Mouse (Mus musculus): ENCODE measurements around the gene Ttll3.

Ttll3 gene

GRCm38 (mm10) chr6:113379246-113379645 lies 9.8 kb upstream of the Ttll3 start:
- no peak for DNase-seq (ENCODE audit: low spot score)

DNA sequence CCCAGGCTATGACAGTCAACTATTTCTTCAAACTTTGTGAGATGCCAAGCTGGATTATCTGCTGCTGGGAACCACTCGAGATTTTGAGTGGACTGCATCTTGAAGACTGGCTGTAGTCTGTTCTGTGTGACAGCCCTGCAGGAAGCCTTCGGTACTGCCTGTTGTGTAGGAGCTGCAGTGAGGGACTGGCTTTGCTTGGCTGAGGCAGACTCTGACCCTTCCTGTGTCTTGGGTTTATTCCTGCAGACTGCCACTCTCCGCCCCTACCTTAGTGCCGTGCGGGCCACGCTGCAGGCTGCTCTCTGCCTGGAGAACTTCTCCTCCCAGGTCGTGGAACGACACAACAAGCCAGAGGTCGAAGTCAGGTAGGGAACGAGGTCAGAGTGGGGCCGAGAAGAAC lies 8.6 kb upstream of the Ttll3 start:
- DNase-seq (ENCODE audit: low spot score) = no peak

DNA sequence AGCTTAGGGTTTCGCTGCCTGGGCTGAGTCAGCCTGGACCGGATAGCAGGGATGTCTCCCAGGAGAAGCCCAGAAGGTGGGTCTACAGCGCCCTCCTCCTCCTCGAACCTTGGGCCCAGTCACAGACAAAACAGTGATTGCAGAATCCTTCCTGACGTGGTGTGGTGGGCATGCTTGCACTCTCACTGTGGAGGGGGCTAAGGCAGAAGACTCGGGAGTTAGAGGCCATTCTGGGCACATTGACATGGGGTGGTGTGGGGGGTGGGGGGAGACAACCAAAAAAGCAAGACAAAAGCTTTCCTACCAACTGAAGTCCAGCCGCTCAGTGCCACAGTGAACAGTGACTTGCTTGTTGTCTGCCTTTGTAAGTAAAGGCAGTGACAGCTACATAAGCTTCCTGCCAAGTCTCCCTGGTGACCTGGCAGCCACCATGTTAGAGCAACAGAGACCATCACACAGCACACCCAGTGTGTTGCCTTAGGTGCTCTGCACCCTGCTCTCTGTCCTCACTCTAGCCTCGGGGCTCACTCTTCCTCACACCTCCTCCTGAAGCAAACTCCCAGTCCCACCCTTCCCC lies 4.6 kb upstream of the Ttll3 start:
- DNase-seq (ENCODE audit: low spot score) = no peak

GRCm38 (mm10) chr6:113385160-113385714 lies 3.8 kb upstream of the Ttll3 start:
- DNase-seq (ENCODE audit: low spot score) = no peak

DNA sequence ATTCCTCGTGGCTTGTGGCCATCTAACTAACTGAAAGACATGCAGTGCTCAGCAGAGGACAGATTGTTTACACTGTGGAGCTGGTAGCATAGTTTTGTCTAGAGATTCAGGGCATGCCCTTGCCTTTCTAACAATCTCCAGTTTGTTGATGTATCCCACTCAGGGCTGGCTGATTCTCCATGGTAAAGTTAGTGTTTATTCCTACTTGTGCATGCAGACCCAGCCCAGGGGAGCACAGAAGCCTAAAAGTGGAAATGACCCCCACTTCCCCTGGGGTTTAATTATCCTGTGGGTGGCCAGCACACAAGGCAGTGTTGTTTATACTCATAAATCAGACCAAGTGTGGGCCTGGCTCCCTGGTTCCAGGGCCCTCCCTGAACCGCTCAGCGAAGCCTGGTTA lies 3.0 kb upstream of the Ttll3 start:
- DNase-seq (ENCODE audit: low spot score) = no peak

GRCm38 (mm10) chr6:113390715-113391114 lies 1.7 kb downstream of the Ttll3 start:
- no peak for DNase-seq (ENCODE audit: low spot score)

DNA sequence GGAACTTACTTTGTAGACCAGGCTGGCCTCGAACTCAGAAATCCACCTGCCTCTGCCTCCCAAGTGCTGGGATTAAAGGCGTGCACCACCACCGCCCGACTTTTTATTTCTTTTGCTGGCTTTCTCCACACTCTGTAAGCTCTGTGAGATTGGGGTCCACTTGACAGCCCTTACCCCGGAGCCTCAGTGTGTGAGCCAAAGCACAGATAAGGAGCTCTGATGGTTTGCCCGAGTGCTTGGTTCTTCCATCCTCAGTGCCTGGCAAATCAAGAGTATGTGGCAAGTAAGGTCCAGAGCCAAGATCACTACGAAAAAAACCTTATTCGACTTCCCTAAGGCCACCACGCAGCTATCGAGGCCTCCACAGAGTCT lies 2.9 kb downstream of the Ttll3 start:
- DNase-seq (ENCODE audit: low spot score) = no peak

- peak; percentile 85 for DNase-seq (ENCODE audit: low spot score)
Observed at GRCm38 (mm10) chr6:113392387-113393071, 3.5 kb downstream of the Ttll3 start.

GRCm38 (mm10) chr6:113393951-113394350 lies 4.9 kb downstream of the Ttll3 start:
- no peak for DNase-seq (ENCODE audit: low spot score)

DNA sequence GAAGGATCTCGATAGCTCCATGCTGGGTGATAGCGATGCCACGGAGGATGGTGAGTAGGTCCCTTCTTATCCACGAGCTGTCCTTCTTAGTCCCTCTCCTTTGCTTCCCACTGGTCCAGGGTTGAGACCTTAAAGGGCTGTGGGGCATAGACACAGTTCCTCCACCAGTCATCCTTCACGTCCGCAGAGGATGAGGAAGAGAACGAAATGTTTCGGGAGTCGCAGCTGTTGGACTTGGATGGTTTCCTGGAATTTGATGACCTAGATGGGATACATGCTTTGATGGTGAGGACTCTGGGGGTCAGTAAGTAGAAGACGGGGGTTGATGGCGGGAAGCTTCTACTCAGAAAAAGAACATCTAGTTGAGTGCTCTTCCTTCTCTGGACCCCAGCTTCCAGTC lies 5.8 kb downstream of the Ttll3 start:
- DNase-seq (ENCODE audit: low spot score) = no peak

DNA sequence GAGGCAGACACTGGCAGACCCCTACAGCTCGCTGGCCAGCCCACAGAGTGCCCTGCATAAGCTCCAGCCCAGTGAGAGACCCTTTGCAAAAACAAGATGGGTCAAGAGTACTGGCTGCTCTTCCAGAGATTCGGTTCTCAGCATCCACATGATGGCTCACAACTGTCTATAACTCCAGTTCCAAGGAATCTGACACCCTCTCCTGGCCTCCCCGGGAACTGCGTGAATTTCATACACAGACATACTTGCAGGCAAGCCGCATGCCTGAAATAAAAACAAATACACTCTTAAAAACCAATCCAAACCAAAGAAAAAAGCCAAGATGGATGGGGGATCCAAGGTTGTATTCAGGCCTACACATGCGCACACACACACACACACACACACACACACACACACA lies 6.4 kb downstream of the Ttll3 start:
- no peak for DNase-seq (ENCODE audit: low spot score)

DNA sequence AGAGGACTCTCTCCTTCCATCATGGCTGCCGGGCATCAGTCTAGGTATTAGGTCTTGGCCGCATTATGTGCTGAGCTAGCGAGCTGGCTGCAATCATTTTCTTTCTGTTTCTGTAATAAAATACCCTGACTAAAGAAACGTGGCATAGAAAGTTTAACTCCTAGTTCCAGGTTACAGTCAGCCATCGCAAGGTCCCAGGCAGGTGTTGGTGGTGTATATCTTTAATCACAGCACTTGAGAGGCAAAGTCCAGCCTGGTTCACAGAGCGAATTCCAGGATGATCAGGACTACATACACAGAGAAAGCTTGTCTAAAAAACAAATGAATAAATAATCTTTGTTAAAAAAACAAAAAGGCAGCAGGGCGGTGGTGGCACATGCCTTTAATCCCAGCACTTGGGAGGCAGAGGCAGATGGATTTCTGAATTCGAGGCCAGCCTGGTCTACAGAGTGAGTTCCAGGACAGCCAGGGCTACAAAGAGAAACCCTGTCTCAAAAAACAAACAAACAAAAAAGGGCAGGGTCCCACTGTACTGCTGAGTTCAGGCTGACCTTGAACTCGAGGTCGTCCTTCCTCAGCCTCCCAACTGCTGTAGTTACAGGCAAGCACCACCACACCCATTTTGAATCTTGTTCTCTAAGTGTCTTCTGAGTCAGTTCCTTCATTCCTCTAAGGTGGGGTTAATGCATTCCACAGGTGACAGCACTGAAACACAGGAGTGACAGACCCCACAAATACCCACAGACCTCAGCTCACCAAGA lies 7.4 kb downstream of the Ttll3 start:
- DNase-seq (ENCODE audit: low spot score) = no peak

DNA sequence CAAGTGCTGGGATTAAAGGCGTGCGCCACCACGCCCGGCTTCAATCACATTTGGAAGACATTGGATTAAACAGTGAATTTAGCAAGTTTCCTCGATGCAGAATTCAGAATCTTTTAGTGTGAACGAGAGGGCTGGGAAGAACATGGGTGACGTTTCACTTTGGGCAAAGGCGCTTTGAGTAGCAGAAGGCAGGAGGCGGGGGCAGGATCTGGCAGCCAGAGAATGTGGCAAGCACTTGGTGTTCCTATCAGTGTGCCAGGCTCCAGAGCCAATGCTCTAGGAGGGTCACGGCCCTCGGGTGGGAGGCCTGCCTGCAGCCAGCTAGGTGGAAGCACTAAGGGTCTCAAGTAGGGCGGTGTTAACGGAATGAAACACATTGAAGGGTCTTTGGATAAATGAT lies 13.0 kb downstream of the Ttll3 start:
- DNase-seq (ENCODE audit: low spot score) = no peak

GRCm38 (mm10) chr6:113404649-113405448 lies 15.8 kb downstream of the Ttll3 start:
- no peak for DNase-seq (ENCODE audit: low spot score)

- DNase-seq (ENCODE audit: low spot score) = no peak
Observed at GRCm38 (mm10) chr6:113405483-113405882, 16.4 kb downstream of the Ttll3 start.

- DNase-seq (ENCODE audit: low spot score) = no peak
Observed at GRCm38 (mm10) chr6:113406683-113407082, 17.6 kb downstream of the Ttll3 start.

GRCm38 (mm10) chr6:113410001-113410400 lies 20.9 kb downstream of the Ttll3 start:
- DNase-seq (ENCODE audit: low spot score) = no peak

- DNase-seq (ENCODE audit: low spot score) = no peak
Observed at GRCm38 (mm10) chr6:113416416-113416815, 27.4 kb downstream of the Ttll3 start.

- peak; percentile 30 for DNase-seq (ENCODE audit: low spot score)
Observed at GRCm38 (mm10) chr6:113418441-113419198, 29.6 kb downstream of the Ttll3 start.

- peak; percentile 100 for DNase-seq (ENCODE audit: low spot score)
Observed at GRCm38 (mm10) chr6:113419199-113419587, 30.1 kb downstream of the Ttll3 start, which contains the start of gene Rpusd3. Gene Rpusd3 (minus strand): TSS chr6:113419340.

DNA sequence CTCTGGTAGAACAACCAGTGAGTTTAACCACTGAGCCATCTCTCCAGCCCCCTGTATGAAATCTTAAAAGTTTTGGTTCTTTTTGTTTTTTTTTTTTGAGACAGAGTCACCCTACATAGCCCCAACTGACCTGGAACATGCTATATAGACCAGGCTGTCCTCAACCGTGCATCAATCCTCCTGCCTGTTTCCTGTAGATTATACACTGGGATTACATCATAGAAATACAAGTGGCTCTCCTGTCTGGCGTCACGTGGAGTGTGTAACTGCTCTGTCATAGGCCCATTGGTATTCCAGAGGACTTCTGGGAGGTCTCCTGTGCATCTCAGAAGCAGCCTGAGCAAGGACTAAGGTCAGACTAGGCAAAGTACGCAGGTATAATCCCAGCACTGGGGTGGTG lies 33.9 kb downstream of the Ttll3 start:
- no peak for DNase-seq (ENCODE audit: low spot score)
